Mouse (Mus musculus): ENCODE measurements around the gene Pcnx3. TPM values are rescaled to one million over a fixed set of nuclear protein-coding genes. Genes with fewer than 3 reads are reported as not detected.

Pcnx3 gene
- 95.9 and 120 TPM in 2 replicates for polyA plus RNA-seq (2012; rRNA removed)

GRCm38 (mm10) chr19:5688200-5689087 is at the start of gene Pcnx3, which contains the start of gene Map3k11:
Pcnx3 (minus strand) TSS chr19:5688908.
Map3k11 (plus strand) TSS chr19:5688742.
- peak; percentile 100 for DNase-seq (ENCODE audit: low read depth)
- TF ChIP-seq POLR2A (IDR thresholded peaks at IDR 0.05; ENCODE audit: borderline replicate concordance, extremely low read depth, insufficient read depth, insufficient read length, poor library complexity, severe bottlenecking) (peak; percentile 33; the same call in 1 of the 2 replicates), CTCF (IDR thresholded peaks at IDR 0.05; ENCODE audit: borderline replicate concordance, extremely low read depth, insufficient read depth, insufficient read length) (peak; percentile 26; the same call in 1 of the 2 replicates)

- TF ChIP-seq POLR2A (IDR thresholded peaks at IDR 0.05; ENCODE audit: borderline replicate concordance, extremely low read depth, insufficient read depth, insufficient read length, poor library complexity, severe bottlenecking), result no peak
- no peak for TF ChIP-seq CTCF (IDR thresholded peaks at IDR 0.05; ENCODE audit: borderline replicate concordance, extremely low read depth, insufficient read depth, insufficient read length)
- DNase-seq (ENCODE audit: low read depth), result no peak
These were observed 45.6 kb upstream of the Pcnx3 start for GRCm38 (mm10) chr19:5734325-5734724.

- TF ChIP-seq POLR2A (IDR thresholded peaks at IDR 0.05; ENCODE audit: borderline replicate concordance, extremely low read depth, insufficient read depth, insufficient read length, poor library complexity, severe bottlenecking) (peak; percentile 49; the same call in 1 of the 2 replicates), CTCF (IDR thresholded peaks at IDR 0.05; ENCODE audit: borderline replicate concordance, extremely low read depth, insufficient read depth, insufficient read length) (no peak)
- DNase-seq (ENCODE audit: low read depth), result peak; percentile 99
These were observed 42.7 kb upstream of the Pcnx3 start for GRCm38 (mm10) chr19:5731264-5731978.

GRCm38 (mm10) chr19:5730314-5731186 is 41.8 kb upstream of the Pcnx3 start:
- DNase-seq (ENCODE audit: low read depth), result no peak

GRCm38 (mm10) chr19:5729444-5729815 is 40.7 kb upstream of the Pcnx3 start, which contains the start of gene Fam89b:
Fam89b (minus strand) TSS chr19:5729653.
- DNase-seq (ENCODE audit: low read depth), result peak; percentile 93
- no peak for TF ChIP-seq CTCF (IDR thresholded peaks at IDR 0.05; ENCODE audit: borderline replicate concordance, extremely low read depth, insufficient read depth, insufficient read length)
- peak; percentile 94 for TF ChIP-seq POLR2A (IDR thresholded peaks at IDR 0.05; ENCODE audit: borderline replicate concordance, extremely low read depth, insufficient read depth, insufficient read length, poor library complexity, severe bottlenecking)

More at GRCm38 (mm10) chr19:5730314-5731186, 41.8 kb upstream of the Pcnx3 start:
- no peak for TF ChIP-seq POLR2A (IDR thresholded peaks at IDR 0.05; ENCODE audit: borderline replicate concordance, extremely low read depth, insufficient read depth, insufficient read length, poor library complexity, severe bottlenecking)

- DNase-seq (ENCODE audit: low read depth), result peak; percentile 81
- TF ChIP-seq CTCF (IDR thresholded peaks at IDR 0.05; ENCODE audit: borderline replicate concordance, extremely low read depth, insufficient read depth, insufficient read length), result no peak
- no peak for TF ChIP-seq POLR2A (IDR thresholded peaks at IDR 0.05; ENCODE audit: borderline replicate concordance, extremely low read depth, insufficient read depth, insufficient read length, poor library complexity, severe bottlenecking)
These were observed 40.1 kb upstream of the Pcnx3 start for GRCm38 (mm10) chr19:5728631-5729443.

- TF ChIP-seq CTCF (IDR thresholded peaks at IDR 0.05; ENCODE audit: borderline replicate concordance, extremely low read depth, insufficient read depth, insufficient read length) (peak; percentile 97), POLR2A (IDR thresholded peaks at IDR 0.05; ENCODE audit: borderline replicate concordance, extremely low read depth, insufficient read depth, insufficient read length, poor library complexity, severe bottlenecking) (no peak)
- DNase-seq (ENCODE audit: low read depth), result peak; percentile 88
These were observed 39.0 kb upstream of the Pcnx3 start for GRCm38 (mm10) chr19:5727701-5728100.

- no peak for TF ChIP-seq POLR2A (IDR thresholded peaks at IDR 0.05; ENCODE audit: borderline replicate concordance, extremely low read depth, insufficient read depth, insufficient read length, poor library complexity, severe bottlenecking)
- TF ChIP-seq CTCF (IDR thresholded peaks at IDR 0.05; ENCODE audit: borderline replicate concordance, extremely low read depth, insufficient read depth, insufficient read length), result no peak
- DNase-seq (ENCODE audit: low read depth), result no peak
These were observed 38.4 kb upstream of the Pcnx3 start for GRCm38 (mm10) chr19:5726961-5727578.

- no peak for DNase-seq (ENCODE audit: low read depth)
- TF ChIP-seq POLR2A (IDR thresholded peaks at IDR 0.05; ENCODE audit: borderline replicate concordance, extremely low read depth, insufficient read depth, insufficient read length, poor library complexity, severe bottlenecking) (no peak), CTCF (IDR thresholded peaks at IDR 0.05; ENCODE audit: borderline replicate concordance, extremely low read depth, insufficient read depth, insufficient read length) (no peak)
These were observed 37.2 kb upstream of the Pcnx3 start, which contains the start of gene Ehbp1l1 for GRCm38 (mm10) chr19:5725767-5726515. Ehbp1l1 (minus strand) TSS chr19:5726317.
